Mouse (Mus musculus) 3T3-L1 (cell line): ENCODE results near the gene Ahcyl2.
"Not testable (repeated sequence)": the region's sequence is repeated elsewhere in the genome, so short reads cannot be mapped to it uniquely, and the experiment has no call there.

Experiments used
- DNase-seq: peaks from one replicate; pipeline ENCODE4 v3.0.0-alpha.2; 2015; ENCODE audit warnings: low read depth, low spot score

The Ahcyl2 gene

DNA sequence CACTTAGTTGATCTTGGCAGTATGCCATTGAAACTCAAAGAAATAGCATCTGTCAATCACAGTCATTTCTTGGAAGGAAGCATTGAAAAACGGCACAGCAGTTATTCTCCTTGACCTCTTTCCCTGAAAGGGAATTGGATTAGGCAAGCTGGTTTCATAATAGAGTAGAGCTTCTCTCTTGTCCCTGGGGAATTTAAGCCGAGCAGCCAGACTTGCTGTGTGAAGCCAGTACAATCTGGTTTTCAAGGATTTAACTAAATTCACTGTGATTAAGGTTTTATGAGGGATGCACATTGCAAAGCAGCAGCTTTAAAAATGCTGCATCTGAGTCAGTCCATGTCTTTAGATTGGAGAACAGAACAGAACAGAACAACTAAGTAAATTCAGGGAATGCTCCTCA is 46.8 kb downstream of the Ahcyl2 start:
- peak; percentile 61 for DNase-seq

DNA sequence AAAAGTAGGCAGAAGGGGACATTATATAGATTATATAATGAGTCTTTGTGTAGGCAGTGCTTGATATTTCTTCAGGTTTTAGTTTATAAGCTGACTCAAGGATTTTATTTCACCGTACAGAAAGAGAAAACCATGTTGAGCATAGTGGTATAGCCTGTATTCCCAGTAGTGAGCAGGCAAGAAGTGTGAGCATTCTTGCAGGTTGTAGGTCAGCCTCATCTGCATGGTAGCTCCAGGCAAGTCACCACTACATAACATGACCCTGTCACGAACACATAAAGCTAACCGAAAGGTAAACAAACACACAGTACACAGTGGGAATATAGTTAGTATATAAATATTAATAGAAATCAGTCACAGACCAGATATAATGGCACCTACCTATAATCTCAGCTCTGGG is 47.2 kb downstream of the Ahcyl2 start:
- no peak for DNase-seq

DNA sequence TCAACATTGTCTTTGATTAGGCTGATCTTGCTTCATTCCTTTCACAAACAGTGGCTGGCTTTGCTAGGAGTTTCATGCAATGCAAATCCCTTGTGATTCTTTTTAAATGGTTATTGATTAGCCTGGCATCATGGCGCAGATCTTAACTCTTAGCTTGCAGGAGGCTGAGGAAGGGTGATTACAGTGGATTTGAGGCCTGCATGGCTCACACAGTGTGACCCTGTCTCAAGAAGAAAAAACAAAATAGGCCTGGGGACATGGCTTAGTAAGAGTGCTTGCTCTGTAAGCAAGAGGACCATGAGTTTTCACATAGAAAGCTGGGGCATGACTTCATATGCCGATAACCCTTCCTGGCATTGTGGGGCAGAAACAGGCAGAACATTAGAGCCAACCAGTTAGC is 47.8 kb downstream of the Ahcyl2 start:
- DNase-seq: no peak

DNA sequence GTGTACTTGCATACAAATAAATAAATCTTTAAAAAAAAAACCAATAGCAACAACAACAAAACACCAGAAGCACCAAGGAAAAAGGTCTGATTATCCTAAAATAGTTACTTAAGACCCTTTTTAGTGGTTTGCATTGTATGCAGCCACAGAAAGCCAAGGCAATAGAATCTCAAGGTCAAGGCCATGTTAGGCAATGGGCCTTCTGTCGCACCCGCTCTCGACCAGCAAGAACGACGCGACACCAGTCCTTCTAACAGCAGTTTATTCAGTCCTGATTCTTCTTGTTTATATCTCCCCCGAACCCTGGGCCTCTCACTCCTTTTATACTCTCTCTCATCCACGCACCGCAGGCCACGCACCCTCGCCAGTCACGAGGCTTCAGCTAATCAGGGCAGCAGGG is 48.6 kb downstream of the Ahcyl2 start:
- DNase-seq: not testable (repeated sequence)

DNA sequence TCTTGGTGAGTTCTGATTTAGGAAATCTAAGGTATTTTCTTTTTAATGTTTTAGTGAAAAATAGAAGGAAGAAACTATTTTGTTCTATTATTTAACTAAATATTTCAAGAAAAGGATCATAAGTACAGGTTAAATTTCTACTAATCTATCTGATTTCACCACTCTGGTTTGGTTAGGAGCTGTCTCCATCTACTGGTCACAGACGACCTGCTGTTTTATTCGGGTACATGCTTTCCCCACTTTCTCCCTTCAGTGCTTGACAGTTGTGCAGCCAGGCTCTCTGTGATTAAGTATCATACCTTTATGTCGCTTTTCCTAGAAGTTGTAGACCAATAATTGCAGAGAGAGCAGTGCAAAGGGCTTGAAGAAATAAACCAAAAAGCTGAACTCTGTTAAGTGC is 51.5 kb downstream of the Ahcyl2 start:
- DNase-seq: peak; percentile 74

DNA sequence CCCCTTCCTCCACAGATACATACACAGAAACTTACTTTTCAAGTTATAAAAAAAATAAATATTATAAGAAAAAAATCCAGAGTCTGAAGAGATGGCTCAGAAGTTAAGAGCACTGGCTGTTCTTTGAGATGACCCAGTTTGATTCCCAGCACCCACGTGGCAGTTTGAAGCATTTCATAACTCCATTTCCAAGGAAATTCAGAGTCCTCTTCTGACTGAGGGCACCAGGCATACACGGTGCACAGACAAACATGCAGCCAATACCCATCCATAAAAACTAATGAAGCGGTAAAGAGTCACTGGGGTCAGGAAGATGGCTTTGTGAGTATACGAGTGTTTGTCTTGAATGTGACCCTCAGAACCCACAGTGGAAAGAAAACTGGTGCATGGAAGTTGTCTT is 52.5 kb downstream of the Ahcyl2 start:
- no peak for DNase-seq

DNA sequence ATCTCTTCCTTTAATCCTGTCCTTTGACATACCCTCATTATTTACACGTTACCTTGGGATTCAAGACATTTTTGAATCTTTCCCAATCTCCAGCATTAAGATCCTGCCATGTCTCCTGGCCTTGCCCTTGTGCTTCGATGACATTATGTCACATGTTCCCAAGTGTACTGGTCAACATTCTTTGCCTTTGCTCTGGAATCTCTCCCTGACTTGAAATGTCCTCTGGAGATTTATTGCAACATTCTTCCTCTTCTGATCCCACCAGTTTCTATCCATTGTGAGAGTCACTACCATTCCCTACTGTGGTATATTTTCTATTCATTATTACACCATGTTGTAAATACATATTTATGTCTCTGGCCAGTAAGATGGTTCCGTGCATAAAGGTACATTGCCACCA is 53.1 kb downstream of the Ahcyl2 start:
- DNase-seq: no peak

DNA sequence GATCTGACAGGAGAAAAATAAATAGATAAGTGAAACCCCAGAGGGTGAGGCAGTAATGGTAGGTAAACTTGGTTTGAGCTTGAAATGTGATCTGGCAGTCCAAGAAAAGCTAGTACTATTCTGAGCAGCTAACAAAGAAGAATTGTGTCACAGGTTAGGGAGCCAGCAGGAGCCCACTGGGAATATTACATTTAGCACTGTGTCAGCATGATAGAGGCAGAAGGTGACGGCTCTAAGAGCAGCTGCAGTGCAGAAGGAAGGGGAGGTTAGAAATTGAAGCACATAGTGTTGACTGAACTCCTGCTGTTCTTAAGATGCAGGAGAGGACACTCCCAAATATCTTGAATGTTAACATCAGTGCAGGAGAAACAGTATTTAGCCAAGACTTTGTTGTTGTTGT is 54.0 kb downstream of the Ahcyl2 start:
- no peak for DNase-seq

DNA sequence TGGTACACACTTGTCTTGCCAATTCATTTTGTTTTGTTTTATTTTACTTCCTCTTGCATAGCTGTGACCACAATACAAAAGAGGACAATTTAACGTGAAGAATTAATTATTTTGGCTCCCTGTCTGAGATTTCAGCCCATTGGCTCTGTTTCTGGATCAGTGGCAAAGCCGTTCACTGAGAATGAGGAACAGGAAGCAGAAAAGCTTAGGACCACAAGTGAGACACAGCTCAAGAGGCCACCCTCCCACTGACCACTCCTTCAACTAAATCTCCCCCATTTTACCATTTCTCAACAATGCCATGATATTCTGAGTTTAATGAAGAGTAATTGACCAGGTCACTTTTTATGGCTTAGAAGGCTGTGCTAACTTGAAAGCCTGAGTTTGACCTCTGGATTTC is 57.5 kb downstream of the Ahcyl2 start:
- DNase-seq: no peak

DNA sequence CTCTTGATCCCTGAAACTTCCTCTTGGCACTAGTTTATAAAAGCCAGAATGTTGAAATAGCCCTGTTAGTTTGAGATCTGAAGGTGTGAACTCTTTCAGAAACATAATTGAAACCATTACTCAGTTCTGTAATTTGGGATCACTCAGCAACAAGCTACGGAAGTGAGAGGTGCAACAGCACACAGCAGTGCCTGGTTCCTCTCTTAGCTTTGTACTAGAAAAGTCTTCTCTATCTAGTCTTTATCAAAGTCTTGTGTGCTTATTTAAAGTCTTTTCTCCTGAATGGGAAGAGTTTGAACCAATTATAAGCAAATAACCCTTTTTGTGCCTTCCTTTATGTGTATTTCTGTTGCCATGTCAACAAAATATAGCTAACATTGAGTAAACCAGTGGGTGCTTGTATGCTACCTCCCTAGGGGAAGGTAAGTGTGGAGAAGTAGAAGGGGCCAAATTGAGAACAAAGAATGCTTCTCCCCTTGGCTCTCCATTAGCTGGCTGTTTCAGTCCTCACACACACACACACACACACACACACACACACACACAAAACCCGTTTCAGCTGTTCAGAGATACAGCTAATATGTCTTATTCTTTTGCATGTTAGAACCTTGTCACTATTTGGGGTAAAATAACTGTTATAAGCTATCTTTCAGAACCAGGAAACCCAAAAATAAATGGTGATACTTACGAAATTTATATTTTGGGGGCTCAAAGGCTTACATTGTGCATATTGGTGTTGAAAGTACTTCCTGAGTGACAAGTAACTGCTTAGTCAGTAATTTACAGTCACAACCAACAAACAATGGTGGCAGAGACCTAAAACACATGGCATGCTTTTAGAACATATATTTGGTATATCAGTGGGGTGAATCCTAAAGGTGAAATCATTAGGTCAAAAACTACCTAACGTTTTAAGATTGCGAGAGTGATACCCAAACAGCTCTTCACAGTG is 59.8 kb downstream of the Ahcyl2 start:
- no peak for DNase-seq

DNA sequence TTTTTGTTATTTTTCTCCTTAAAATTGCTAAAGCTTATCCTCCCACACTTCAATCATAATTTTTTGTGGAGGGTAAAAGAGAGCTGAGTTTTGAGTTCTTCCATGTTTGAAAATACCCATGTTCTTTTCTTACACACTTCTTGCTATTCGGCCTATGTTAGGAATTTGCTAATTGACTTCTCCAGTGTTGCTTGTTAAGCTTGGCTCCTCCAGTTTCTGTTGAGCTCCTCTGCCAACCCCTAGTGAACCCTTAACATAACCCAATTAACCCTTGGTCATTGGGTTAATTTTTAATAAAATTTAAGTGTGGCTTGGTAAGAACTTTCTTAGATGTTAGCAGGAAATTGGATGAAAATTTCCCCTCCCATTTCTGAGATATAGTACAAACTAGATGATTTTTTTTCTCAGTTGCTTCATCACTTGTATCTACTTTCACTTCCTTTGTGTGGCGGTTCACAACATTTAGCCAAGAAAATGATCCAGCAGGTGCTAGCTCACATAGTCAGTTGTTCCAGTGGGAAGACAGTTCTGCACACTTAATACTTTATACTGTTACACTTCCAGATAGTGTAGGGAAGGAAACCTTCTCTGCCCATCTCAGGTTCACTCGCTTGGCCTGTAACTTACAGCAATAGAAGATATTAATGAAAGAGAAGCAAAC is 60.9 kb downstream of the Ahcyl2 start:
- no peak for DNase-seq

DNA sequence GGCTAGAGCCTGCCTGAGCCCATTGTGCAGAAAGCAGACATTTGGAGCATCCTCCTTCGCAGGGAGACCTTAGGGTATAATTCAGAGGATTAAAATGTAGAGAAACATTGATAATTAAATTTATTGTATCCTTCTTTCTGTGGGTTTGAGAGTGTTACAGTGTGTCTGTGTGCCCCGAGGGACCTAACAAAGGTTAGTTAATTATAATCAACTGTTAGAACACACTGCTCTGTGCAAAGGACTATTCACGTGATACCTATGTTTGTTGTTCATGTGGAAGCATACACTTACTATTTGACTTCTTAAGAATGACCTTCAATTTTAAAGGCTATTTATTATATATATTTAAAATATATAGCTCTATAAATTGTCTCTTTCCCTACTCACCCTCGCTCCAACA is 64.5 kb downstream of the Ahcyl2 start:
- no peak for DNase-seq

DNA sequence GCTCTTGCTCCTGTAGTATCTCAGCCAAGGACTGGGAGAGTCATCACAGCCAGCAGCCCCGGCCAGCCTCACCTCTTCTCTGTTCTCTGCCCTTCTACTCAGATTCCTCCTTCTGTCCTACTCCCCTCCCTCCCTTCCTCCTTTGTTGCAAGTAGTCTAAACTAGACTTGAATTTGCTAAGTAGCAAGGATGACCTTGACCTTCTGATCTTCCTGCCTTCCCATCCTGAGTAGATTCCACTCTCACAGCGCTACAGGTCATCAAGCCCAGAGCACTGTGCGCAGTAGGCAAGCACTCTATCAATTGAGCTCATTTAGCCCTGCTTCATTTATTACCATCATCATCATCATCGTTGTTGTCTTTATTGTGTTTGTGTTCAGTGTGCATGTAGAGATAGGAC is 65.3 kb downstream of the Ahcyl2 start:
- DNase-seq: no peak

DNA sequence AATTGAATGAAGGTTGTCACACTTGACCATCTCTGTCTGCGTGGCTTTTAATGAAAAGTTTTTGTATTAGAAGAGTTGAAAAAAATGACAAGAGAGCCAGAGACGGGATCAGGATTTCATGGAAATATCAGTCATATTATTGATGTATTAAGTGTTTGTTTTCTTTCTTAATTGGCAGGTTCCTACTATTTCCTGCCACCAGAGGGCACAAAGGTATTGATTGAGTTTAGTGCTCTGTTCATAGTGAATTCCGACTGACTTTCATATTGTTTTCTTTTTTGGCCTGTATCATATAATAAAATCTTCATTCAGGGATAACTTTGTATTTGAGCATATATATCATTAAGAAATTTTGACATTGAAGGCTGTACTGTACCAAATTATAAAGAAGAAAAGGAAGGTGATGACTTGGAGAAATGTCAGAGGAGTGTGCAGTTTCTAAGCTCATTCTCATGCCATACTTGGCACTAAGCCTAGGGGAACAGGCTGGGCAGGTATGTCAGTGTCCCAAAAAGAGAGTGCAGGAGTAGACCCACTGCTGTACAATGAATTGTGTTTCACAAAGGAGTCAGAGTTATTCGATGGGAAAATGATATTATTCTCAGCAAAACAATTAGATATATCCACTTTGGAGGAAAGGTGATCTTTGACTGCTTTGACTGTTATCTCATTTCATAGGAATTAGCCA is 65.9 kb downstream of the Ahcyl2 start:
- DNase-seq: peak; percentile 60

DNA sequence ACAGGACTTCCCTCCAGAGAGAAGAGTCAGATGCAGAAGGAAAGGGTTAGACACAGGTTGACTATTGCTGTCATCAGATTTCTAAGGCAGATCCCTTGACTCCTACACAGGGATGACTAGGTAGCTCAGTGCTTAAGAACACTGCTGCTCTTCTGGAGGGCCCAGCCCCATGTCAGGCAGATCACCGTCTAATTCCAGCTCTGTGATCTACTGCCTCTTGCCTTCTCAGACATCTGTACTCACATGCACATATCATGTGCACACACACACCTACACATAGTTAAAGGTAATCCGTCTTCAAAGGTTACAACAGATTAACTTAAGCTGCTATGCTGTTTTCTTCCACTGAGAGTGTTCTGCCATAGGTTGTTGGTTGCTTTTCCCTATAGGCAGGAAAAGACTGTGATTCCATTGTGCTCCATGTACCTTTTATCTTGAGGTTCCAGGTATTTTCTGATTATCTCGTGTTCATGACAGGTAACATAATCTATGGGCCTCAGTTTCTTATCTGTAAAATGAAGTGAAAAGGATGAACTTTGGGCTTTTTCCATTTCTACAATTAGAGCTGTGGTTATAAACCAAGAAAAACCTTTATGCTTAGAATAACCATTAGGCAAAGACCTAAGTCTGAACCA is 67.8 kb downstream of the Ahcyl2 start:
- no peak for DNase-seq

DNA sequence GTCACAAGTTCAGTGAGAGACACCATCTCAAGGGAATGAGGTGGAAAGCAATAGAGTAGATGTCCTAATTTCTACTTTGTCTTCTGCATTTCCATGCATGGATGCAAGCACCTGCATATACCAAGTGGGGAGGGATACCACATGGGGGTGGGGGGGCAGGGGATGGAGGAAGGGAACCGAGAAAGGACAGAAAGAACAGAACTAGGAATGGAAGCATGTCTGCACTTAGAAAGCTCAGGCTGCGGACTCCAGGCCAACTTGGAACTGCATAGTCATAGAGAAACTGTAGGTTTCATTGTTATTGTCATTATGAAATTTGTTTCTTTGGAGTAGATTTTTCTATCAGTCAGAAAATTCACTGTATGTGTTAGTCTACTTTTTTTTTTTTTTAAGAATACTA is 69.8 kb downstream of the Ahcyl2 start:
- no peak for DNase-seq

DNA sequence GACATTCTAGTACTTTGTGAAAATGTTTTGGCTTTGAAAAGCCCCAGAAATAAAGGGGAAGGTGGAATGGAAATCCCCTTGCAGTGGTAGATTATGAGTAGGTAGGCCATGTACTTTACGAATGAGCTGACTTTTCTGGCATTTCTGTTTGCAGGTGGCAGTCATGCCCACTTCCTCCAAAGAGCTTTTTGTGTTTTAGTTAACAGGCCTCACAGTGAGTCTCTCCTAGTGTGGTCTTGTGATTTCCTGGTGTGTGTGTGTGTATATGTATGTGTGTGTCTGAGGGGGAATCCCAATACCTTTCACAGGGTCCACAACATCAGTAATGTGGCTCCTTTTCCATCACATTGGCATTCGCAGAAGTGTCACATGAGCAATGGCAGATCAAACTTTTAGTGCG is 70.7 kb downstream of the Ahcyl2 start:
- no peak for DNase-seq

DNA sequence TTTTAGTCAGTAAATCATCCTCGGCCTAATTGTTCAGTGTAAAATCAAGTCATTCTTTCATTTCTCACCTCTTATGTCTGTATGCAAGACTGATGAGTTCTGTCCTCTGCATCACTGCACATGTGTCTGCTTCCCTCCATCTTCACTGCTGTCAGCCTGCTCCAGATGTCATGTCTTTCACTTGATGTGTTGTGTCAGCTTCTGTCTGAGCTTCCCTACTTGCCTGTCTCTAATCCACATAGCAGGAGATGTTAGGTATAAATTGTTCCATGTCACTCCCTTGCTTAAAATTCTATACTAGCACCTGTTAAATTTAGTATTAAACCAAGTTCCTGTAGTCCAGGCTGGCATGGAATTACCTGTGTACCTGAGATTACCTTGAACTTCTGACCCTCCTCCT is 72.2 kb downstream of the Ahcyl2 start:
- DNase-seq: no peak

DNA sequence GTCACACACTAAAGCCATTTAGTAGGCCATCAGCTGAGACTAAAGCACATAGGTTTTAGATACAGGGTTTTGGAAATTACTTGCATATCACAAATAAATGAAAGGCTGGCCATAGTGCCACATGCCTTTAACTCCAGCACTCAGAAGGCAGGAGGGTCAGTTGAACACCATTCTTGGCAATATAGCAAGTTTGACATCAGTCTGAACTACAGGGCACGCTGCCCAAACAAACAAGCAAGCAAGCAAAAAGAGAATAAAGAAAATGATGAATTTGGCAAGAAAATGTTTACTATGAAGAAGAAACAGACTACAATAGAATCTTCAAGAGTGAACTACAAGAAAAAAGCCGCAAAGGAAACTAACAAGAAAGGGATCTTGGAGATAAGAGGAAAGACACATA is 73.7 kb downstream of the Ahcyl2 start:
- peak; percentile 41 for DNase-seq

DNA sequence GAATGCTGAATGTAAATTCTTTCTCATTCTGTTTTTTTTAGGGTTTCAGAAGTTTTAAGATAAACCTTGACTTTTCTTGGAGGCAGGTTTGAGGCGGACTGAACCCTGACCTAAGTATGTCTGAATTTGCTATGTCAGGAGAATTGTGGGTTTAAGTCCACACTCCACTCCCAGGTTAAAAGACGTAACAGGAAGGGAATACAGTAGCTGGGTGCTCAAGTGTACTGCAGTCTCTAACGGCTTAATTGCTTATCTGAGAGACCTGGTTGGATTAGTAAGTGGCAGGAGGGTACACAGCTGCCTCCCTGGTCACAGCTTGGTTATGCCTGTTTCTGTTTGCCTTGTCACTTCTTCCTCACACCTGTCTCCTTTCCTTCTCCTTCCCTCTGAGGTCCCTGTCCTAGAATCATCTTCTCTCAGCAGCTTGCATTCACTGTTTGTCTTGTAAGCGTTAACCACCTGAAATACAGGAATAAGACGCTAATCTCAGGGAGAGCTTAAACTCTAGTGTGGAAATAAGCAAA is 79.9 kb downstream of the Ahcyl2 start:
- DNase-seq: no peak

DNA sequence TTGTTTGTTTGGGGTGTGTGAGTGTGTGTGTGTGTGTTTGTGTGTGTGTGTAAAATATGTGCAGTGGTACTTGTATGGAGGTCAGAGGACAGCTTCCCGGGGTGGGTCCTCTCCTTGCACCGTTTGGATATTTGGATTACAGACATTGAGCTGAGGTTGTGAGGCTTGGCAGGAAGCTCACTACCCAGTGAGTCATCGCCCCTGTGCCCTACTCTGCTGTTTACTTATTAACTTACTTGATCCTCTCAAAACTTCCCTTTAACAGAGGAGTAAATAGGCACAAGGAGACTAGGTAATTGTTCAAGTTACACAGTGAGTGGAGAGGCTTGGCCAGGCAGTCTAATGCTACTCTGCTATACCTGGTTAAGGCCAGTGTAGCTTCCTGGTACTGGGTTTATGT is 81.0 kb downstream of the Ahcyl2 start:
- DNase-seq: peak; percentile 85

DNA sequence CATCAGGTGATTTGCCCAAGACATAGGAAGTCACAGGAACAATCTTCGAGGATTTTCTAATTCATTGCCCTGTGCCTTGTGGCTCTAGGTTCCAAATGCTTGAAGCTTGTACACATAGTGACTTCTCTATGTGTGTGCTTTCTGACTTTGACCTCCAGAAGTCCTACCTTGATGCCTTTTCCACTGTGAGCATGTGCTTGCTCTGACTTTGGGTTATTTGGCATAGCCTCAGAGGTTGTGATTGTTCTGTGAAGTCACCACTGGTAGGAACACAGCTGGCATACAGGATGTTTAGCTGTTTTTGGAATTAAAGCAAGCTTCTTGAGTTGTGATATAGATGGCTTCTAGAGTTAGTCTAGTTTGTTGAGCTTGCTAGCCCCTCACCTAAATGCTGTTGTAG is 82.3 kb downstream of the Ahcyl2 start:
- DNase-seq: no peak
